Mouse (Mus musculus): ENCODE results near the gene Tbx5. TPM values are rescaled to one million over a fixed set of nuclear protein-coding genes. Genes with fewer than 3 reads are reported as not detected.

Tbx5 gene
- polyA plus RNA-seq (2012; fragmentation: generic; extraction: Trizol): not detected
- long read RNA-seq, experiment 1: 0 reads
- long read RNA-seq, experiment 2: 0 reads

DNA sequence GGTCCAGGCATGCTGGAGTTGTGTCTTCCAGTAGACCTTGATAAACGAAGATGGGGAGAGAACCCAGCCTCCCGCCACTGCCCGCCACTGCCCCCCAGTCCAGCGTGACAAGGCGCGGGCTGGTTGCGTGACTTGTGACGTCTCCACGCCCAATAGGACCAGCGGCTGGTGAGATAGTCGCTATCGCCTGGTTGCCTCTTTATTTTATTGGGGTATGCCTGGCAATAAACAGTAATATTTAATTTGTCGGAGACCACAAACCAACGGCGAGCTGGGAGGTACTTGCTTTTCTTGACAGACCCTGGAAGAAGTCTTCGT, at the start of gene Tbx5:
Gene Tbx5, plus strand, starts transcription at position 190 of the 318 bp plus-strand sequence.
- Histone ChIP-seq H3K4me3 (ENCODE audit: insufficient read depth, poor library complexity, severe bottlenecking) (no peak within 1 kb of the TSS), H3K79me2 (ENCODE audit: control insufficient read depth, insufficient read depth) (no peaks in the 10 kb centered on the region), H3ac (ENCODE audit: control insufficient read depth, insufficient read length, low read depth) (no peak within 1 kb of the TSS), H3K79me3 (ENCODE audit: low read depth) (no peaks in the 10 kb centered on the region), H3K27me3 (ENCODE audit: control insufficient read depth, insufficient read depth, insufficient read length) (peaks cover 77% of the 10 kb centered on the region), H3K36me3 (ENCODE audit: control insufficient read depth, insufficient read depth) (no peaks in the 10 kb centered on the region)
- TF ChIP-seq CEBPB (IDR thresholded peaks at IDR 0.05; ENCODE audit: low read depth): no peak
- TF ChIP-seq MYOD1 (IDR thresholded peaks at IDR 0.05; ENCODE audit: control insufficient read depth, insufficient read length, low read depth): no peak
- TF ChIP-seq MAX (IDR thresholded peaks at IDR 0.05): no peak
- no peak for TF ChIP-seq MYOG (IDR thresholded peaks at IDR 0.05; ENCODE audit: control insufficient read depth, extremely low read depth, insufficient read length)
- TF ChIP-seq CTCF (IDR thresholded peaks at IDR 0.05; ENCODE audit: control insufficient read depth, insufficient read depth, insufficient read length): no peak
- TF ChIP-seq FOSL1 (IDR thresholded peaks at IDR 0.05; ENCODE audit: insufficient read depth, low read length, poor library complexity, severe bottlenecking): no peak
- no peak for TF ChIP-seq USF1 (IDR thresholded peaks at IDR 0.05; ENCODE audit: low read depth)

- Histone ChIP-seq H3K4me3 (ENCODE audit: insufficient read depth, poor library complexity, severe bottlenecking) (no peak overlapping the region), H3ac (ENCODE audit: control insufficient read depth, insufficient read length, low read depth) (no peak overlapping the region), H3K27me3 (ENCODE audit: control insufficient read depth, insufficient read depth, insufficient read length) (peaks cover 2% of the 10 kb centered on the region), H3K79me3 (ENCODE audit: low read depth) (no peaks in the 10 kb centered on the region), H3K36me3 (ENCODE audit: control insufficient read depth, insufficient read depth) (no peaks in the 10 kb centered on the region), H3K79me2 (ENCODE audit: control insufficient read depth, insufficient read depth) (no peaks in the 10 kb centered on the region)
- TF ChIP-seq USF1 (IDR thresholded peaks at IDR 0.05; ENCODE audit: low read depth): no peak
- no peak for TF ChIP-seq FOSL1 (IDR thresholded peaks at IDR 0.05; ENCODE audit: insufficient read depth, low read length, poor library complexity, severe bottlenecking)
- TF ChIP-seq CTCF (IDR thresholded peaks at IDR 0.05; ENCODE audit: control insufficient read depth, insufficient read depth, insufficient read length): no peak
- no peak for TF ChIP-seq MYOD1 (IDR thresholded peaks at IDR 0.05; ENCODE audit: control insufficient read depth, insufficient read length, low read depth)
- TF ChIP-seq CEBPB (IDR thresholded peaks at IDR 0.05; ENCODE audit: low read depth): no peak
- TF ChIP-seq MYOG (IDR thresholded peaks at IDR 0.05; ENCODE audit: control insufficient read depth, extremely low read depth, insufficient read length): no peak
- no peak for TF ChIP-seq MAX (IDR thresholded peaks at IDR 0.05)
These were observed 46.5 kb upstream of the Tbx5 start for GRCm38 (mm10) chr5:119785959-119786358.

DNA sequence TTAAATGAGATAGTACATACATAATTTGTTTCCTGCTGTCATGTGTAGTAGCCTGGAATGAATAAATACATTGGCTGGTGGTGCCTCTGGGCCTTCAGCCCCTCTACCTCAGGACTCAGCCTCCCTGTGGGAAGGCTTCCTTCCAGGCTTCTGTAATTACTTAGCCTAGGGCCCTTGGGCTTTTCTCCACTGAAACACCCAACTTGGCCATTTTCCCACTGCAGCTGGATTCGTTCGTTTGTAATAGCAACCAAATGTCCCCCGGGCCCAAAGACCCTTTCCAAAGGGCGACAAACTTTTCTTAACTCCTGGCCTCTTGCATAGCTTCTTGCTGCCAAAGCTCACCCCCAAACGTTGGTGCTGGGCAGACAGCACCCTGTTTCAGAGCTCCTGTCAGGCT, 40.8 kb upstream of the Tbx5 start:
- TF ChIP-seq MYOD1 (IDR thresholded peaks at IDR 0.05; ENCODE audit: control insufficient read depth, insufficient read length, low read depth) (no peak), MAX (IDR thresholded peaks at IDR 0.05) (no peak), USF1 (IDR thresholded peaks at IDR 0.05; ENCODE audit: low read depth) (no peak), CTCF (IDR thresholded peaks at IDR 0.05; ENCODE audit: control insufficient read depth, insufficient read depth, insufficient read length) (no peak), MYOG (IDR thresholded peaks at IDR 0.05; ENCODE audit: control insufficient read depth, extremely low read depth, insufficient read length) (no peak), FOSL1 (IDR thresholded peaks at IDR 0.05; ENCODE audit: insufficient read depth, low read length, poor library complexity, severe bottlenecking) (no peak), CEBPB (IDR thresholded peaks at IDR 0.05; ENCODE audit: low read depth) (no peak)
- no peaks in the 10 kb centered on the region for H3K79me3 ChIP-seq (ENCODE audit: low read depth)
- no peaks in the 10 kb centered on the region for H3K36me3 ChIP-seq (ENCODE audit: control insufficient read depth, insufficient read depth)
- no peak overlapping the region for H3K4me3 ChIP-seq (ENCODE audit: insufficient read depth, poor library complexity, severe bottlenecking)
- no peaks in the 10 kb centered on the region for H3K79me2 ChIP-seq (ENCODE audit: control insufficient read depth, insufficient read depth)
- peaks cover 28% of the 10 kb centered on the region for H3K27me3 ChIP-seq (ENCODE audit: control insufficient read depth, insufficient read depth, insufficient read length)
- H3ac ChIP-seq (ENCODE audit: control insufficient read depth, insufficient read length, low read depth): no peak overlapping the region

GRCm38 (mm10) chr5:119793972-119794371, 38.5 kb upstream of the Tbx5 start:
- TF ChIP-seq CTCF (IDR thresholded peaks at IDR 0.05; ENCODE audit: control insufficient read depth, insufficient read depth, insufficient read length) (no peak), MYOD1 (IDR thresholded peaks at IDR 0.05; ENCODE audit: control insufficient read depth, insufficient read length, low read depth) (no peak), FOSL1 (IDR thresholded peaks at IDR 0.05; ENCODE audit: insufficient read depth, low read length, poor library complexity, severe bottlenecking) (no peak), USF1 (IDR thresholded peaks at IDR 0.05; ENCODE audit: low read depth) (no peak)
- H3K4me3 ChIP-seq (ENCODE audit: insufficient read depth, poor library complexity, severe bottlenecking): no peak overlapping the region
- no peak overlapping the region for H3ac ChIP-seq (ENCODE audit: control insufficient read depth, insufficient read length, low read depth)
- peaks cover 50% of the 10 kb centered on the region for H3K27me3 ChIP-seq (ENCODE audit: control insufficient read depth, insufficient read depth, insufficient read length)
- no peaks in the 10 kb centered on the region for H3K79me3 ChIP-seq (ENCODE audit: low read depth)
- no peaks in the 10 kb centered on the region for H3K79me2 ChIP-seq (ENCODE audit: control insufficient read depth, insufficient read depth)
- H3K36me3 ChIP-seq (ENCODE audit: control insufficient read depth, insufficient read depth): no peaks in the 10 kb centered on the region

- Histone ChIP-seq H3ac (ENCODE audit: control insufficient read depth, insufficient read length, low read depth) (no peak overlapping the region), H3K4me3 (ENCODE audit: insufficient read depth, poor library complexity, severe bottlenecking) (no peak overlapping the region), H3K36me3 (ENCODE audit: control insufficient read depth, insufficient read depth) (no peaks in the 10 kb centered on the region), H3K27me3 (ENCODE audit: control insufficient read depth, insufficient read depth, insufficient read length) (peaks cover 60% of the 10 kb centered on the region), H3K79me2 (ENCODE audit: control insufficient read depth, insufficient read depth) (no peaks in the 10 kb centered on the region), H3K79me3 (ENCODE audit: low read depth) (no peaks in the 10 kb centered on the region)
- no peak for TF ChIP-seq CEBPB (IDR thresholded peaks at IDR 0.05; ENCODE audit: low read depth)
- no peak for TF ChIP-seq MYOD1 (IDR thresholded peaks at IDR 0.05; ENCODE audit: control insufficient read depth, insufficient read length, low read depth)
- TF ChIP-seq CTCF (IDR thresholded peaks at IDR 0.05; ENCODE audit: control insufficient read depth, insufficient read depth, insufficient read length): no peak
- no peak for TF ChIP-seq FOSL1 (IDR thresholded peaks at IDR 0.05; ENCODE audit: insufficient read depth, low read length, poor library complexity, severe bottlenecking)
- no peak for TF ChIP-seq MYOG (IDR thresholded peaks at IDR 0.05; ENCODE audit: control insufficient read depth, extremely low read depth, insufficient read length)
- TF ChIP-seq USF1 (IDR thresholded peaks at IDR 0.05; ENCODE audit: low read depth): no peak
These were observed 37.1 kb upstream of the Tbx5 start for GRCm38 (mm10) chr5:119795376-119795775.

- Histone ChIP-seq H3K4me3 (ENCODE audit: insufficient read depth, poor library complexity, severe bottlenecking) (no peak overlapping the region), H3K79me2 (ENCODE audit: control insufficient read depth, insufficient read depth) (no peaks in the 10 kb centered on the region), H3K27me3 (ENCODE audit: control insufficient read depth, insufficient read depth, insufficient read length) (peaks cover 64% of the 10 kb centered on the region), H3ac (ENCODE audit: control insufficient read depth, insufficient read length, low read depth) (no peak overlapping the region), H3K79me3 (ENCODE audit: low read depth) (no peaks in the 10 kb centered on the region), H3K36me3 (ENCODE audit: control insufficient read depth, insufficient read depth) (no peaks in the 10 kb centered on the region)
- TF ChIP-seq FOSL1 (IDR thresholded peaks at IDR 0.05; ENCODE audit: insufficient read depth, low read length, poor library complexity, severe bottlenecking) (no peak), USF1 (IDR thresholded peaks at IDR 0.05; ENCODE audit: low read depth) (no peak), MYOG (IDR thresholded peaks at IDR 0.05; ENCODE audit: control insufficient read depth, extremely low read depth, insufficient read length) (no peak), MYOD1 (IDR thresholded peaks at IDR 0.05; ENCODE audit: control insufficient read depth, insufficient read length, low read depth) (no peak), CEBPB (IDR thresholded peaks at IDR 0.05; ENCODE audit: low read depth) (no peak), MAX (IDR thresholded peaks at IDR 0.05) (no peak), CTCF (IDR thresholded peaks at IDR 0.05; ENCODE audit: control insufficient read depth, insufficient read depth, insufficient read length) (no peak)
These were observed 36.7 kb upstream of the Tbx5 start for GRCm38 (mm10) chr5:119795777-119796176.

All from C2C12 (cell line).